Mouse (Mus musculus): ENCODE results near the gene Fndc1.
A peak's percentile ranks its signal among the peaks of the same experiment; 100 is the strongest.

The Fndc1 gene

DNA sequence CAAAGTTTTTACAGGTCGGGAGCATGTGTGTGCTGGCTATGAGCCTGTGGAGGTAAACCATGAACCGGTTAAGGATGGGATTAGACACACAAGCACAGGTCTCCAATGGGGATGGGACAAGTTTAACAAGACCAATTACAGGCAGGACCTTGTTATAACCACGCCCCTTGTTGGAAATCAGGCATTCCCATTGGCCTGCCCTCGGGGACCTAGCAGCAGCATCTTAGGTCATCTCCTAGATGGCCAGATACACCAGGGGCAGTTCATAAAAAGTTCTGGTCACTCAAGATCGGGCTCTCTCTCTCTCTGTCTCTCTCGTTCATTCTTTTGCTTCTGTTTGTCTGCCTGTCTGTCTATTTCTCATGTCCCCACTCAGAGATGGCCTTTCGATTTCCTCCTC, 6.9 kb downstream of the Fndc1 start:
- ATAC-seq (ENCODE audit: low TSS enrichment), result no peak

- ATAC-seq (ENCODE audit: low TSS enrichment), result no peak
These were observed 10.5 kb downstream of the Fndc1 start for GRCm38 (mm10) chr17:7816602-7817001.

- no peak for ATAC-seq (ENCODE audit: low TSS enrichment)
These were observed 12.7 kb downstream of the Fndc1 start for GRCm38 (mm10) chr17:7814433-7814832.

DNA sequence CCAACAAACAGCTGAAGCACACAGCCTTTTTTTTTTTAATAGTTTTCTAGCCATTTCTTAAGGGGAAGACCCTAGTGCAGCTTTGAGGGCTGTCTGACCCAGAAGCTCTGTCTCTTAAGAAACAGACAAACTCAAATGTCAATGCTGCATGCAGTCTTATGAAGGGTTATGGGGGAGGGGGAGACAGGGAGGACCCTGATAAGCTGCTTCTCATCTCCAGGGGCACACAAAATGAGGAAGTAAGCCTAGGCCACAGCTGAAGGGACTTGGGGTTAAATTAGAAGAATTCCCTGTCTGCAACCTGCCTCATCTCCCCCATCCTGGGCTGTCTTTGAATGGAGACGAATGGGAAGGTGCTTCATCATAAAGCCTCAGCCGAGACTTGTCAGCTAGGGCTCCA, 19.1 kb downstream of the Fndc1 start:
- no peak for ATAC-seq (ENCODE audit: low TSS enrichment)

DNA sequence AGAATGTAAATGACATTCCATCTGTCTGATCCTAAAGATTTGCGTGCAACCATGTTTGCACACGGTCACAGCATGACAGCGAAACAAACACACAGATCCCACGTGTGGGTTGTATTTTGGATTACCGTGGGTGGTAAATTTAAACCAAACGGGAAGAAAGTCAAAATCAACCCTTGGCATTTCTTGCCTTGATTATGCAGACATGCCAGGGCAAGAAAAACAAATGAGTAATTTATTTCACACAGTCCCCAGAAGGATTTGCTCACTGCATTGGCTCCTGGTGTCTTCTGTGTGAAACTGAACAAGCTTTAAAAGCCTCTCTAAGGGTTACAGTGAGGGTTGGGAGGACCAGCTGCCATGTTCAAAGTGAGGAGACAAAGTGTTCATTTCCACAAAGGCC, 22.0 kb downstream of the Fndc1 start:
- no peak for ATAC-seq (ENCODE audit: low TSS enrichment)

DNA sequence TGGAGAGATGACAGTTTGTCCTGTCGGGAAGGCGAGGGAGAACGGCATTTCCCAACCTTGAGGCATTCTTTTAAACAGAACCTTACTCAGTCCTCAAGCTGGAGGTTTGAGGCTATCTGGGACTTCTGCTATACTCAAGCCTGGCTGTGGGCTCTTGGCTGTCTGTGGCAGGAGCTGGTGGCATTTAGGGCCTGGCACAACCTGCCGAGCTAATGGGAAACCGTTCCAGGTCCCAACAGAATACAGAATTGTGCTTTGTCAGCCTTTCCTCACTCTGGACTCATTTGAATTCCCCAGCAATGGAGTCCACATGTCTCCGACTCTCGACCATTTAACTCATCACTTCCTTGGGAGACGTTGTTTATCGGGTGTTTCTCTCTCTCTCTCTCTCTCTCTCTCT, 24.6 kb downstream of the Fndc1 start:
- ATAC-seq (ENCODE audit: low TSS enrichment), result no peak

- no peak for ATAC-seq (ENCODE audit: low TSS enrichment)
These were observed 27.2 kb downstream of the Fndc1 start for GRCm38 (mm10) chr17:7799894-7800293.

- ATAC-seq (ENCODE audit: low TSS enrichment), result no peak
These were observed 31.5 kb downstream of the Fndc1 start for GRCm38 (mm10) chr17:7795584-7795983.

DNA sequence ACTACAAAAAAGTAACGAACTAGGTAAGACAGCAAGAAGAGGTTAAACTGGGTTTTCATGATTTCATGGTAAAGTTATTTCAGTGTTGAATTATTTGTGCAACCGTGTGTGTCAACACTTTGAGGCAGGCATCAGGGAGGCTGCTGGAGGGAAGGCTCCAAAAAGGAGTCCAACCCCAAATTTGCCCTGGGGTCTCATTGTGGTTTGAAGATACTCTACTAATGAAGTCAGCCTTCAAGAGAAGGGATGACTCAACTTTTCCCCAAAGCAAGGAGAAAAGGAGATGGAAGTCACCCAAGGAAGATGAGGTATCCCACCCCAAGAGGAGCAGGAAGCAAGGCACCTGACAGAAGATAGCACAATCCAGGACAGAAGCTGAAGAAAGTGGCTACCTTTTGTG, 31.9 kb downstream of the Fndc1 start:
- ATAC-seq (ENCODE audit: low TSS enrichment), result no peak

DNA sequence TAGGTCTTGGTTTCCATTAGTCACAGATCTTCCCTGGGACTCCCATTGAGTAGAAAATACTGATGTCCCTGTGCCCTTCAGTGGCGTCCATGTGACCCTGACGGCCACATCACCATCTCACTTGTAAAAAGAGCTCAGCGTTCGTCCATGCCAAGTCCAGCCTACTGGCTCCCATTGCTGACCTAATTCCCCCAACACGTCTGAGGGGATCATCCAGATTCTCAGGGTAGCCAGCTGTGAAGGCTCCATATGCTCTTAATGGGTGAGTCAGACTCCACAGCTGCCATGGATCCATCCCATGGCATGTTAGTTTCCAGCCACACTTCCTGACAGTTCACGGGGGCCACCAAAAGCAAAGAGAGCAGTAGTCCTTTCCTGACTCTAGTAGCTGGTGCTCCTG, 33.0 kb downstream of the Fndc1 start:
- no peak for ATAC-seq (ENCODE audit: low TSS enrichment)

DNA sequence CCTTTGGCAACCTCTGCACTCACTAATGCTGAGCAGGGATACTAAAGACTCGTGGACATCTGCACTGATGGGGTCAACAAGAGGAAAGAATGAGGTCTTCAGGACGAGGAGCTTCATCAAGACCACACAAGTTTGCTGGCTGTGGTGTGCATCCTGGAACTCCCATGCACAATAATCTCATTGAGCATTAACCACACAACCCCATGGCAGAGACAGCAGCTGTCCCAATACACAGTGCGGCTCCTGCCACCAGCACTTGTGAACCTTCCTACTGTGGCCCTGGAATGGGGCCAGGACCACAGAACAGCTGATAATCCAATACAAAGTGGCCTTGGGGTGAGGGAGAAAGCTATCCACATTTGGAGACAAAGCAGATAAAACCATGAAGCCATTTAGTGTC, 36.6 kb downstream of the Fndc1 start:
- ATAC-seq (ENCODE audit: low TSS enrichment), result no peak

- no peak for ATAC-seq (ENCODE audit: low TSS enrichment)
These were observed 53.0 kb downstream of the Fndc1 start for GRCm38 (mm10) chr17:7774101-7774500.

DNA sequence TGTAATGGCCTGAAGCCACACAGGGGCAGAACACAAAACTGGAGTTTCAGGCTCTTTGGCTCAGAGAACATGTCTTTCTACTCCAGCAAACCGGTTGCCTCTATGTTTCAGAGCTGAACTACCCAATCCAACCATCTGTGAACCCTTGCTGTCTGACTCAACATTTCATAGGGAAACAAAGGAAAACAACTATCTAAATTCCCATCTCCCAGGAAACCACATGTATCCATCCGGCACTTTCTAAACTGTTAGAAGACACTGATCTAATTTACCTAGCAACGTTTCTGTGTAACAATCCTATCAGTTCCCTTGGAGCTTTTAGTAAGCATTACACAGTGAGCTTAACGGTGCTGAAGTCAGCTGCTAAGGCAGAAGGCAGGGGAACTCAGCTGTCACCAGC, 67.3 kb downstream of the Fndc1 start:
- no peak for ATAC-seq (ENCODE audit: low TSS enrichment)

DNA sequence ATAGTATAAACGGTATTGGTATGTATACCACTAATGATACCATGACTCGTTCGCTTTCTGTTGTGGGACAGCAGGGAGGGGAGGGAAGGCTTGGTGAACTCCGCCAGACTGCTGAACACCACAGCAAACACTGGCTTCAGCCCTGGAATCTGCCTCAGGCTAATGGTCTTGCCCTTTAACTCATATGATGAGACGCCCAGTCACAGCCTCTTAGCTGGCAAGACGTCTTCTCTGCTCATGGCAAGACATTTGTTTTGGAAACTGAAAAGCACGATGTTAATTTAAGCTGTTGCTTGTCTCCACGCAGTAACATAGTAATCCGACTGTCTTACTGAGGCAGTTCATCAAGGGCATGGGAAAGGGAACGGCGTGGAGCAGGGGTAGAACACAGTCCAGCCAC, 72.1 kb downstream of the Fndc1 start:
- ATAC-seq (ENCODE audit: low TSS enrichment), result no peak

DNA sequence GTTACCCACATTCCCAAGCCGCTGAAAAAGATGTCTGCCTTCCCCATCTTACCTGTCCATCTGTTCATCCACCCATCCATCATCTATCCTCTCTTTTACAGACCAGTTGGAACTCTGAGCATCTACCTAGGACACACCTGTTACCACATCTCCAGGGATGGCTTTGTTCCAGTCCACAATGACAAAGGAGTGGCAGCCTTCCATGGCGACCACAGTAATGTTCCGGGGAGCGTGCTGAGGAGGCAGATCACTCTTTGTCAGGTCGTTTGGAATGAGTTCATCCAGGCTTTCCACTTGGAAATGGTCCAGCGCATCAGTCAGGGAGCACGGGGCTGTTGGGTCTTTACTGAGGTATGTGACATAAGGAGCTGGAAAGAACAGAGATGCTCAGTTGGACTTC, 73.7 kb downstream of the Fndc1 start:
- ATAC-seq (ENCODE audit: low TSS enrichment), result no peak

DNA sequence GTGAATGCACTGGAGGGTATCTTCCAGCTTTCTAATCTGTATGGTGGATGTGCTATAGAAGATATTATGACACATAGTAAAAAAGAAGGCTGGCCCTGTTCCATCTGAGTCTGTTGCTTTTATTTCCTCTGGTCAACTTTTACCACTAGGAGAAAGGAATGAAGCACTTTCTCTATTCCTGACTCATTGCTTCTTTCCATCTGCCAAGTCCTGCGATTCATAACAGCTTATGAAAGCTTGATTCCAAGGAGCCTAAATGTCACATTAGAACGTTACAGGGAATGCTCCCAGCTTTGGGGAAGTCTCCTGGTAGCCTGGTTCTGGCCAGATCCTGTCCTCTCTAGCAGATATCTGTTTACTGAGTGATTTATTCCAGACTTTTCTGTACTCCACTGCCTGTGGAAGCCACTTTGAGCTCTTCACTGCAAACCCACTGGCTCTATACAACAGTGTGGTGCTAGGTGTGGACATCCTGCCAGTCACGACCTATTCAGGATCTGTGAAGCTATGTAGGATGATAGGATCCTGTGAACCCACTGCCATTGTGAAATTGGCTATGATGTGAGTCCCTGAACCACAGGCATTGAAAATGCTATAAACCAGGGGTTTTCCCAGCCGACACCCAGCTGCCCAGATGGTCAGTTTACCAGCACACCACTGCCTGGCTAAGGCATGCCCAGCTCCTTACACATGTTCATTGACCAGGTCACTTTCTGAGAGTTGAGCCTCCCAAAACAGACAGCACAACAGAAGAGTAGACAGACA, 77.9 kb downstream of the Fndc1 start:
- ATAC-seq (ENCODE audit: low TSS enrichment), result no peak

DNA sequence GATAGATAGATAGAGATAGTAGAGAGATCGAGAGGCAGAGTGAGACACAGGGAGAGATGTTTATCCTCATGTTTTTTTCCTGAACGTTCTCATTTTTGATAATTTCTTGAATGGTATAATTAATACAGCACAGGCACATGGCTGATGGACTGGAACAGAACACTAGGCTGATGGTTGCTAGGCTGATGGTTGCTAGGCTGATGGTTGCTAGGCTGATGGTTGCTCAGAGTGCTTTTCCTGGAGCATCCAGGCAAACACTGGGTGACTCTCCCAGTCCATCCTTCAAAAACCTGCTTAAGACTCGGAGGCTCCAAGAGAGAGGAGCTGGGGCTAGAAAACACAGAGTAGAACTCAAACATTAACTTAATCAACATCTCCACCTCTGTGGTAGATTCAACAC, 80.3 kb downstream of the Fndc1 start:
- no peak for ATAC-seq (ENCODE audit: low TSS enrichment)

DNA sequence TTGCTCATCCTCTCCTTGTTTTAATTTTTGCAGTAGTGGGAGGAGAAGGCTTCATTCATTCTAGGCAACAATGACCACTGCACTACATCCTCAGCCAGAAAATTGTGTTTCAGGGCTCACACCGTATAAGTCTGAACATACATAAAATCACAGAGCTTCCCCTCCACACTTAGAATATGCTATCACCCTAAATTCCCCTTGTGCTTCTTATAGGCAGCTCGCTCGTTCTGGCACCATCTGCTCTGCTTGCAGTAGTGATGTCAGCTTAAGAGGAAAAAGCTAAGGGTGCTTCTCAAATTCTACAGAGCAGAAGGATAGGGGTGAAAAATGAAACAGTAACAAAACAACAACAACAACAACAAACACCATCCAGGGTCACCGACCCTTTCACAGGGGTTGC, 82.1 kb downstream of the Fndc1 start:
- peak; percentile 59; the same call in 1 of the 2 replicates for ATAC-seq (ENCODE audit: low TSS enrichment)

DNA sequence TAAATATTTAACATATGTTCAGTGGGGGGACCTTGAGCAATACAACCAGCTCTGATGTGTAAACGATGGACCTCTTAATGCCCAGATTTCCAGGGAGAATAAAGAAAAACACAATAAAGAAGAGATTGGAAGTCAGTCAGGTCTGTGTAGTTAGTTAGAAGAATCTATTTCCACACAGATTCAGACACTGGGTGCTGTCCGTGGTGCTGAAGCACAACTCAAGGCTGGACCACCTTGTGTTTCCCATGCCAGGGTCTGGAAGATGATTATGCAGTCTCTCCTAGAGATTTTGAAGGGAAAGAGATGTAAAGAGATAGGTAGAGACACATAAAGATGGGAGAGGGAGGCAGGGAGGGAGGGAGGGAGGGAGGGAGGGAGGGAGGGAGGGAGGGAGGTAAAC, 86.1 kb downstream of the Fndc1 start:
- ATAC-seq (ENCODE audit: low TSS enrichment), result no peak

GRCm38 (mm10) chr17:7722991-7723390, 104.1 kb downstream of the Fndc1 start:
- no peak for ATAC-seq (ENCODE audit: low TSS enrichment)

DNA sequence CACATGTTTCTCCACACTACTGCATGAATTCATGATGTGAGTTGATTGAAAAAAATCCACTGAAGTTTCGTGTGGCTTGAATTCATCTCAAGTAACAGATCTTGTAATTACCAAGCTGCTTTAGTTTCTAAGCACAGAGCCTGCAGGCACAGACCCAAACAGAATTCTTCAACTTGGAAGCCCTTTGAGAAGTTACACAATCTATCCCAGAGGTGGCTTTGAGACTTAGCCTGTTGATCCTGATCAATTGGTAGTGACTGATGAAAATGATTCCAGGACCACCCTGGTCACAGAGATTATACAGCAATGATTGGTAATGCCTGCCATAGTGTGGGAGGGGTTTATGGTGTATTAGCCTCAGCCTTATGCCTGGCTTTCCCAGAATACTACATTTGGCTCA, 108.2 kb downstream of the Fndc1 start:
- no peak for ATAC-seq (ENCODE audit: low TSS enrichment)

DNA sequence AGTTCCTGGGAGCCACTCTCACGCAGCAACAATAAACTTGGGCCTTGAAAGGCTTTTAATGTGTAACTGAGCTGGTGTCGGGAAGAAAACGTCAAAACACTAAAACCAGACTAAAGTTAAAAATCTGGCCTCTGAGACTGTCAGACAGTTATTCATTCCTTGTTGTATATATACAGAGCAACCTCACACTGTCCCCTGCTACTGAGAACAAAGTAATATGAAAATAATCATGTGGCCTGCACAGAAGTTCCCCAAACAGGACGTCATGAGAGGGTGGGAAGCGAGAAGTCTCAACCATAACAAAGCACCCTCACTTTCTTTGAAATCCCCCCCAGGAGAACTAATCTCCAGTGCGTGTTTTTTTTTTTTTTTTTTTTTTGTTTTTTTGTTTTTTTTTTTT, 109.2 kb downstream of the Fndc1 start:
- ATAC-seq (ENCODE audit: low TSS enrichment), result no peak

DNA sequence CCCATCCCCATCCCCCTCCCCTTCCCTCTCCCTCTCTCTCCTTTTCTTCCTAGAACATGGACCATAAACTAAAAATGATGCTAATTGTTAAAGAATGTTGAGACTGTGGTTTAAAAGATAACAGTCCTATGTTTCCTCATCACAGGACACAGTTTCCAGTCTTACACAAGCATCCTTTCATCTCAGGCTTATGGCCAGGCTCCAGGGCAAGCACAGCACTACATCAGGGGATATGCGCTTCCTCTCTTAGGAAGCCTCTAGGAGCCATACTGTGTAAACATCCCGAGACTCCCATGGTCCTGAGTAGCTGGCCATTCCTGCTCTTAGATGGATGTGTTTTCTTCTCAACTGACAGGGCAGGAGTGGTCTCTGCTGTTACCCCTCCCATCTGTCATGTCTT, 114.1 kb downstream of the Fndc1 start:
- no peak for ATAC-seq (ENCODE audit: low TSS enrichment)

DNA sequence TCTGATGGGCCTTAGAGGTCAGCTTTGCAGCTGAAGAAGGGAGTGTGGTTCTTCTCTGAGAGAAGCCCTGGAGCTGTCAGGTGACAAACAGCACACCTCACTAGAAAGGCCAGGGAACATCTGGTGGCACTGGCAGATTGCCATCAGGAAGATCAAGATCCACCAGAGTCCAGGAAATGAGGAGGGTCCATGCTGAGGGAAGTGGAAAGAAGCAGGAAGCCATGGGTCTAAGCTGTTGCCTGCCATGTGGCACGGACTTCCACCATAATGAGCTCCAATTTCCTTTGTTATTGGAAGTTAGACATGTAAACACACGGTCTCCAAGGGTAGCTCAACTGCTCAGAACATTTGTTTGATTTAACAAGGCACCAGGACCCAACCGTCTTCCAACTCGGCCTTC, 120.0 kb downstream of the Fndc1 start:
- no peak for ATAC-seq (ENCODE audit: low TSS enrichment)
